Mouse (Mus musculus) heart, adult 2 months (tissue): ENCODE results near the gene Angptl4. TPM values are rescaled to one million over a fixed set of nuclear protein-coding genes. Genes with fewer than 3 reads are reported as not detected.

Experiments used
- DNase-seq, 2 experiments: peaks; one replicate each; pipeline ENCODE4 v3.0.0; 2021
- H3K27ac ChIP-seq: fragments of 200-600 bp; 2 replicates; pipeline ENCODE4 v1.8.1; 2022
- H3K27me3 ChIP-seq: fragments of 200-500 bp; 2 replicates; pipeline ENCODE4 v1.6.1; 2012; ENCODE audit warnings: mild to moderate bottlenecking, low read length, inconsistent platforms, mixed read lengths; ENCODE audit not compliant: control insufficient read depth, insufficient read depth
- H3K36me3 ChIP-seq: fragments of 200-500 bp; 2 replicates; pipeline ENCODE4 v1.6.1; 2012; ENCODE audit warnings: low read length, inconsistent platforms; ENCODE audit not compliant: control insufficient read depth, insufficient read depth
- H3K4me1 ChIP-seq: fragments of 200-500 bp; 2 replicates; pipeline ENCODE4 v1.6.1; 2011; ENCODE audit warnings: low read length; ENCODE audit not compliant: control insufficient read depth, insufficient read depth
- H3K4me3 ChIP-seq: fragments of 200-600 bp; 2 replicates; pipeline ENCODE4 v1.8.1; 2022
- H3K79me2 ChIP-seq: fragments of 200-500 bp; replicated peaks from 2 replicates; pipeline ENCODE4 v1.6.1; 2012; ENCODE audit warnings: mild to moderate bottlenecking, inconsistent platforms, low read length, moderate library complexity, mixed read lengths; ENCODE audit not compliant: control insufficient read depth, insufficient read depth
- H3K9ac ChIP-seq: fragments of 200-500 bp; 2 replicates; pipeline ENCODE4 v1.6.1; 2012; ENCODE audit warnings: low read depth, mild to moderate bottlenecking, control low read depth, inconsistent platforms, low read length, mixed read lengths
- CTCF ChIP-seq: fragments of 200-600 bp; IDR thresholded peaks from 2 replicates; pipeline ENCODE4 v1.8.1; 2022; ENCODE audit warnings: antibody characterized with exemption, mild to moderate bottlenecking, moderate library complexity
- EP300 ChIP-seq: fragments of 200-500 bp; IDR thresholded peaks from 2 replicates; pipeline ENCODE4 v1.6.1; 2011; ENCODE audit warnings: low read depth, low read length, control low read depth; ENCODE audit not compliant: insufficient read depth
- POLR2A ChIP-seq: fragments of 200-500 bp; IDR thresholded peaks from 2 replicates; pipeline ENCODE4 v1.6.1; 2011; ENCODE audit warnings: mild to moderate bottlenecking, low read depth, low read length, control low read depth; ENCODE audit not compliant: insufficient read depth
- WGBS: fragments of 180-500 bp; shearing (Covaris S2); methylation state at CpG from one replicate; pipeline ENCODE4 v1.1.7; 2018; 5-methylcytosine and 5-hydroxymethylcytosine counted together
- intact Hi-C: fragments of 180-260 bp; cut with DNase I; formaldehyde crosslinking; loops from one replicate; pipeline ENCODE4 v1.15.1; 2025
- polyA plus RNA-seq: library from polyadenylated mRNA; depleted of rRNA; stranded (reverse); fragments of >200 nt; gene quantifications from 2 replicates; pipeline ENCODE4 v1.2.3, GENCODE M21; 2012
- total RNA-seq, 2 experiments: library from RNA; stranded (reverse); gene quantifications; 2 replicates each; pipeline ENCODE4 v1.2.3; 2021

Gene Angptl4
- total and polyA plus RNA-seq, 3 experiments = 4.7 to 18.9 (median 7.2) TPM

- WGBS = 78% methylated on average over 6 of the region's 6 CpGs
- TF ChIP-seq CTCF = no peak
- TF ChIP-seq EP300 = no peak
- no peak for TF ChIP-seq POLR2A
- Histone ChIP-seq H3K4me1 (peaks cover under 1% of the 10 kb centered on the region), H3K79me2 (no peaks in the 10 kb centered on the region), H3K27me3 (no peaks in the 10 kb centered on the region), H3K4me3 (no peak overlapping the region), H3K27ac (no peak overlapping the region), H3K36me3 (no peaks in the 10 kb centered on the region; the same call in 1 of the 2 replicates), H3K9ac (no peak overlapping the region)
- DNase-seq = no peak
- intact Hi-C loops = no loop called here
These were observed 8.2 kb downstream of the Angptl4 start for GRCm38 (mm10) chr17:33773426-33773825.

GRCm38 (mm10) chr17:33771617-33772016 lies 10.0 kb downstream of the Angptl4 start:
- DNase-seq = no peak
- Histone ChIP-seq H3K36me3 (no peaks in the 10 kb centered on the region), H3K27ac (no peak overlapping the region), H3K27me3 (no peaks in the 10 kb centered on the region), H3K4me1 (no peaks in the 10 kb centered on the region), H3K4me3 (no peak overlapping the region), H3K9ac (no peak overlapping the region), H3K79me2 (no peaks in the 10 kb centered on the region)
- intact Hi-C loops = no loop called here
- TF ChIP-seq CTCF (no peak), EP300 (no peak), POLR2A (no peak)
- WGBS = 94% methylated on average over 4 of the region's 4 CpGs

GRCm38 (mm10) chr17:33766389-33766788 lies 15.2 kb downstream of the Angptl4 start:
- WGBS = 58% methylated on average over 3 of the region's 3 CpGs
- H3K9ac ChIP-seq = no peak overlapping the region
- no peak overlapping the region for H3K4me3 ChIP-seq
- no peaks in the 10 kb centered on the region for H3K27me3 ChIP-seq
- no peak for DNase-seq
- H3K27ac ChIP-seq = no peak overlapping the region
- H3K4me1 ChIP-seq = no peaks in the 10 kb centered on the region
- H3K79me2 ChIP-seq = no peaks in the 10 kb centered on the region
- TF ChIP-seq POLR2A (no peak), CTCF (no peak), EP300 (no peak)
- intact Hi-C loops = no loop called here
- no peaks in the 10 kb centered on the region for H3K36me3 ChIP-seq

GRCm38 (mm10) chr17:33760255-33761165 lies 21.1 kb downstream of the Angptl4 start, which contains the start of gene Rab11b:
TSS of gene Rab11b (minus strand) at chr17:33760530.
- H3K4me1 ChIP-seq = peaks cover 27% of the 10 kb centered on the region
- TF ChIP-seq POLR2A (0 out of 2 replicates have a peak, but pooled peaks have one; percentile 58), EP300 (0 out of 2 replicates have a peak, but pooled peaks have one; percentile 32), CTCF (peak; percentile 47)
- H3K27me3 ChIP-seq = no peaks in the 10 kb centered on the region
- peaks cover 17% of the 10 kb centered on the region for H3K36me3 ChIP-seq
- peak within 1 kb of the TSS; percentile 100 for H3K4me3 ChIP-seq
- peak within 1 kb of the TSS; percentile 95 for H3K9ac ChIP-seq
- intact Hi-C loops = no loop called here
- no peaks in the 10 kb centered on the region; the same call in 1 of the 2 replicates for H3K79me2 ChIP-seq
- DNase-seq = peak; percentile 99 to 100
- 2% methylated on average over 35 of the region's 35 CpGs for WGBS
- H3K27ac ChIP-seq = peak within 1 kb of the TSS; percentile 100

GRCm38 (mm10) chr17:33759767-33760254 lies 21.8 kb downstream of the Angptl4 start:
- H3K9ac ChIP-seq = peak overlapping the region; percentile 95
- peaks cover under 1% of the 10 kb centered on the region for H3K79me2 ChIP-seq
- peak overlapping the region; percentile 100 for H3K4me3 ChIP-seq
- peaks cover 31% of the 10 kb centered on the region for H3K4me1 ChIP-seq
- TF ChIP-seq EP300 (0 out of 2 replicates have a peak, but pooled peaks have one; percentile 29), CTCF (no peak)
- H3K36me3 ChIP-seq = peaks cover 18% of the 10 kb centered on the region
- DNase-seq = peak; percentile 93 to 97
- intact Hi-C loops = no loop called here
- H3K27me3 ChIP-seq = no peaks in the 10 kb centered on the region
- WGBS = 2% methylated on average over 34 of the region's 38 CpGs
- peak overlapping the region; percentile 100 for H3K27ac ChIP-seq
